Mouse (Mus musculus): ENCODE data around the gene Sgca.
A peak's percentile ranks its signal among the peaks of the same experiment; 100 is the strongest.

DNA sequence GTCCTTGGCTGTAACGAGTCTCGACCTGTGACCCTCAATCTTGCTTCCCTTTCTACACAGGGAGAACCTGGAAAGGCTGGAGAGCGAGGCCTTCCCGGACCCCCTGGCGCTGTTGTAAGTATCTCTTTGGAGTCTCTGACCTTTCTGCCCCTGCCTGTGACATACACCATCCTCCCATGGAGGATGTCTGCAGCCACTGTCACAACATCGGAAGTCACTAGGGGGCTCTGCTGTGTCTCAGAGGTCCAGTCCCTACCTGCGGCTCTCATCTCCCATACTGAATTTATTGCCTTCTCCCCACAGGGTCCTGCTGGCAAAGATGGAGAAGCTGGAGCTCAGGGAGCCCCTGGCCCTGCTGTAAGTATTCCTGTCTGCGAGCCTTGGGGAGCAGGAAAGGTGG is 31.8 kb downstream of the Sgca start:
- 0 out of 2 replicates have a peak, but pooled peaks have one; percentile 9 for TF ChIP-seq CTCF (conservative IDR thresholded peaks at IDR 0.05; ENCODE audit: low read length)
- no peak for TF ChIP-seq POU5F1 (IDR thresholded peaks at IDR 0.05; ENCODE audit: borderline replicate concordance, low read length)
- TF ChIP-seq NANOG (IDR thresholded peaks at IDR 0.05; ENCODE audit: borderline replicate concordance, low read length): no peak
